Mouse (Mus musculus) lung, adult 2 months (tissue): ENCODE results near the gene Fam234b.

Source experiments
- CTCF ChIP-seq: fragments of 200-500 bp; IDR thresholded peaks from 2 replicates; pipeline ENCODE4 v1.5.1; 2011; ENCODE audit warnings: mild to moderate bottlenecking, low read length, control low read depth; ENCODE audit not compliant: insufficient read depth
- POLR2A ChIP-seq: fragments of 200-500 bp; IDR thresholded peaks from 2 replicates; pipeline ENCODE4 v1.6.1; 2011; ENCODE audit warnings: low read depth, mild to moderate bottlenecking, control low read depth, low read length, borderline replicate concordance; ENCODE audit errors: extremely low read depth

DNA sequence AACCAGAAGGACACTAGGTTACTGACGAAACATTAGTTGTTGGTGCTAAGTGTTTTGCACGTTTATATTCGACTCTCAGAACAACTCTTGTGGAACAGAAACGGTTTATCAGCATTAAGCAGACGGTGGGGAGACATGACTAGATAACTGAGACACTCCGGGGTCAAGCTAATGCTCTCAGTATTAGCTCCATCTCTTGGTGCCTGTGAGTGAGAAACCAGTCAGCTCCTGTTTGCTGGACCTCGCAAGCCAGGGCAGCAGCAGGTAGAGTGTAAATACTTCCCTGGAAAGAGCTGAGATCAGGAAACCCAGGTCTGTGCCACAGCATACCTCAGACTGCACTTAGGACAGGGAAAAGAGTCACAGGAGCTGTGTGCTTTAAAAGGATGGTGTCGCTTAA lies 1.1 kb upstream of the Fam234b start:
- TF ChIP-seq CTCF, result no peak
- TF ChIP-seq POLR2A, result no peak
